Mouse (Mus musculus): ENCODE measurements around the gene Ppp6r2. TPM values are rescaled to one million over a fixed set of nuclear protein-coding genes. Genes with fewer than 3 reads are reported as not detected.

Ppp6r2 gene
- polyA plus RNA-seq, 1 experiment from 2014 or later = 88.6 TPM

DNA sequence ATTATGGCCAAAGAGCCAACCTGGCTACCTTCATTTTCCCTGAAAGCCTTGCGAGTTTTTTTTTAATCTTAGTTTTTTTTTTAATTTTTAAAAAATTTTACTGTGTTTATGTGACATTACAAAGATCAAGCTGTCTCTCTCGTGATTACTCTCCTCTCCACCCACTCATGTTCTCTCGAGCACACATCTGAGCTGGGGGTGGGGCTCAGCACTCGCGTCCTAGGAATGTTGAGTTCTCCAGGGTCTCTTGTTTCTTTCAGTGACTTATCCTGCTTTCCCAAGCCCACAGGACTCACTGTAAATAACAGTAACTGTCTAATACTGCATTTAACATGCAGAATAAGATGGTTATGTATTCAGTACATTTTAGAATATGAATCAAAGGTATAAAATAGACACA lies 53.1 kb downstream of the Ppp6r2 start:
- no peaks in the 10 kb centered on the region for H3K4me1 ChIP-seq (ENCODE audit: control insufficient read depth, insufficient read depth, low read length)
- 89% methylated on average over 5 of the region's 5 CpGs for WGBS
- H3K27me3 ChIP-seq (ENCODE audit: control insufficient read depth, insufficient read depth, low read length) = no peaks in the 10 kb centered on the region
- no peak overlapping the region for H3K4me2 ChIP-seq (ENCODE audit: low read length)
- no peak overlapping the region for H3K9ac ChIP-seq (replicated peaks; ENCODE audit: low read length)
- peaks cover 81% of the 10 kb centered on the region for H3K36me3 ChIP-seq (ENCODE audit: control insufficient read depth, insufficient read depth, low read length)
- no peak overlapping the region for H3K4me3 ChIP-seq (replicated peaks; ENCODE audit: low read depth, low read length)
- ATAC-seq (ENCODE audit: low FRiP score, low TSS enrichment) (no peak), DNase-seq (no peak)
- no peak overlapping the region for H3K27ac ChIP-seq (replicated peaks; ENCODE audit: low read depth, low read length)
- H3K9me3 ChIP-seq (ENCODE audit: control insufficient read depth, low read length) = no peaks in the 10 kb centered on the region

GRCm38 (mm10) chr15:89275497-89275896 lies 64.1 kb downstream of the Ppp6r2 start:
- Histone ChIP-seq H3K4me2 (ENCODE audit: low read length) (no peak overlapping the region), H3K27me3 (ENCODE audit: control insufficient read depth, insufficient read depth, low read length) (no peaks in the 10 kb centered on the region), H3K36me3 (ENCODE audit: control insufficient read depth, insufficient read depth, low read length) (peaks cover 78% of the 10 kb centered on the region), H3K4me1 (ENCODE audit: control insufficient read depth, insufficient read depth, low read length) (no peaks in the 10 kb centered on the region), H3K4me3 (replicated peaks; ENCODE audit: low read depth, low read length) (no peak overlapping the region), H3K27ac (replicated peaks; ENCODE audit: low read depth, low read length) (no peak overlapping the region), H3K9me3 (ENCODE audit: control insufficient read depth, low read length) (no peaks in the 10 kb centered on the region), H3K9ac (replicated peaks; ENCODE audit: low read length) (no peak overlapping the region)
- DNase-seq = no peak
- WGBS = 79% methylated on average over 3 of the region's 3 CpGs
- ATAC-seq (ENCODE audit: low FRiP score, low TSS enrichment) = no peak

DNA sequence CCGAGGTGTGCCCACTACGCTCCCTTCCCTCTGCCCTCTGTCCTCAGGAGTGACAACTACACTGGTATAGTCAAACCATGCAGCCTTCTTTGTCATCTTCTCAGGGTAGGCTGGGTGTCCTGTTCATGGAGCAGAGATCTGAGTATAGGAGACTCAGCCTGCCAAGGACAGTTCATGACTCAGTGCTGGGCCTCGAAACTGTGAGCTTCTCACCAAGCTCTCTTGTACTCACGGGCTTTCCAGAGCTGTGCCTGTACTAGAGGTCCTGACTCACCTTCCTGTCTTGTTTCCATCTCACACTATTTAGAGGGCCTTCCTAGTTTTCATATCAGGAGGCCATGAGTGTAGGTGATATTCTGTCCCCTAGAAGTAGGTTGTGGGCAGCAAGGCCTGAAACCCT lies 66.0 kb downstream of the Ppp6r2 start:
- WGBS = 95% methylated on average over 4 of the region's 4 CpGs
- H3K4me2 ChIP-seq (ENCODE audit: low read length) = no peak overlapping the region

GRCm38 (mm10) chr15:89282546-89282945 lies 71.2 kb downstream of the Ppp6r2 start:
- Histone ChIP-seq H3K27ac (replicated peaks; ENCODE audit: low read depth, low read length) (no peak overlapping the region), H3K9ac (replicated peaks; ENCODE audit: low read length) (no peak overlapping the region), H3K4me1 (ENCODE audit: control insufficient read depth, insufficient read depth, low read length) (no peaks in the 10 kb centered on the region), H3K4me3 (replicated peaks; ENCODE audit: low read depth, low read length) (no peak overlapping the region), H3K36me3 (ENCODE audit: control insufficient read depth, insufficient read depth, low read length) (peaks cover 97% of the 10 kb centered on the region), H3K4me2 (ENCODE audit: low read length) (no peak overlapping the region), H3K9me3 (ENCODE audit: control insufficient read depth, low read length) (no peaks in the 10 kb centered on the region), H3K27me3 (ENCODE audit: control insufficient read depth, insufficient read depth, low read length) (no peaks in the 10 kb centered on the region)
- no peak for ATAC-seq (ENCODE audit: low FRiP score, low TSS enrichment)
- WGBS = 80% methylated on average over 6 of the region's 6 CpGs
- DNase-seq = no peak

More for the DNA sequence above, 66.0 kb downstream of the Ppp6r2 start:
- no peak overlapping the region for H3K27ac ChIP-seq (replicated peaks; ENCODE audit: low read depth, low read length)
- H3K9ac ChIP-seq (replicated peaks; ENCODE audit: low read length) = no peak overlapping the region
- no peak overlapping the region for H3K4me3 ChIP-seq (replicated peaks; ENCODE audit: low read depth, low read length)
- DNase-seq = no peak
- H3K4me1 ChIP-seq (ENCODE audit: control insufficient read depth, insufficient read depth, low read length) = no peaks in the 10 kb centered on the region
- no peak for ATAC-seq (ENCODE audit: low FRiP score, low TSS enrichment)
- H3K9me3 ChIP-seq (ENCODE audit: control insufficient read depth, low read length) = no peaks in the 10 kb centered on the region
- peaks cover 88% of the 10 kb centered on the region for H3K36me3 ChIP-seq (ENCODE audit: control insufficient read depth, insufficient read depth, low read length)
- no peaks in the 10 kb centered on the region for H3K27me3 ChIP-seq (ENCODE audit: control insufficient read depth, insufficient read depth, low read length)

DNA sequence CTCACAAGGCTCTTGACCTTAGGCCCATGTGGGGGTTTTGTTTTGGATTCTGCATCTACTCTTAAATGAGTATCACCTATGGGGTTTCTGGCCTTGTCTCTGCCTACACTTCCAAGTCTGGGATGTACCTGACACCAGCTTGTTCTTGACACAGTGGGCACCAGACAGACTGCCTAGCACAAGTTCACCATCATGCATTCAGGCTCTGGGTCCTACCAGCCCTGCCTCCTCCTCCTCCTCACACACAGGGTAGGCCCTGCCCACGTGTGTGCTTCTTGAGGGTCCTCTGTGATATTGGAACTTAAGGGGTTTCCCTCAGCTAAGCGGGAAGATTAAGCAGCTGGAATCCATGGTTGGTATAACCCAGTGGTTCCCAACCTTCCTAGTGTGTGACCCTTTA lies 72.7 kb downstream of the Ppp6r2 start:
- Histone ChIP-seq H3K9me3 (ENCODE audit: control insufficient read depth, low read length) (no peaks in the 10 kb centered on the region), H3K4me1 (ENCODE audit: control insufficient read depth, insufficient read depth, low read length) (no peaks in the 10 kb centered on the region), H3K4me2 (ENCODE audit: low read length) (no peak overlapping the region), H3K27me3 (ENCODE audit: control insufficient read depth, insufficient read depth, low read length) (no peaks in the 10 kb centered on the region), H3K4me3 (replicated peaks; ENCODE audit: low read depth, low read length) (no peak overlapping the region), H3K36me3 (ENCODE audit: control insufficient read depth, insufficient read depth, low read length) (peaks cover 97% of the 10 kb centered on the region), H3K9ac (replicated peaks; ENCODE audit: low read length) (no peak overlapping the region), H3K27ac (replicated peaks; ENCODE audit: low read depth, low read length) (no peak overlapping the region)
- DNase-seq (no peak), ATAC-seq (ENCODE audit: low FRiP score, low TSS enrichment) (no peak)
- WGBS = 81% methylated on average over 2 of the region's 2 CpGs

DNA sequence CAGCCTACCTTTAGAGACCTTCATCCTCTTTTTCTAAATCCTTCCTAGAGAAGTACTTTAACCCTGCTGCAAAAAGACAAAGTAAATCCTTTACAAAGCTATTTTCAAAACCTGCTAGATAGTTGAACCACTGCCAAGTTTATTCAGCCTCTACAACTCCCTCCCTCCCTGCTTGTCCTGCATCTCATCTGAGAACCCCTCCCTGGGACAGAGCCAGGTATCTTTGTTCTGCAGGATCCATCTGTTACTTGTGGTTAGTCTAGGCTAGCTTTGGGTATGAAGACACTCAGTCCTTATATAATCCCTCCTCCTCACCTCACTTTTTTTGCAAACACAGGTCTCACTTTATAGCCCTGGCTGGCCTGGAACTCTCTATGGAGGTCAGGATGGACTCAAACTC lies 73.7 kb downstream of the Ppp6r2 start:
- Histone ChIP-seq H3K4me1 (ENCODE audit: control insufficient read depth, insufficient read depth, low read length) (no peaks in the 10 kb centered on the region), H3K9me3 (ENCODE audit: control insufficient read depth, low read length) (no peaks in the 10 kb centered on the region), H3K36me3 (ENCODE audit: control insufficient read depth, insufficient read depth, low read length) (peaks cover 97% of the 10 kb centered on the region), H3K27me3 (ENCODE audit: control insufficient read depth, insufficient read depth, low read length) (no peaks in the 10 kb centered on the region), H3K9ac (replicated peaks; ENCODE audit: low read length) (no peak overlapping the region), H3K4me2 (ENCODE audit: low read length) (no peak overlapping the region), H3K4me3 (replicated peaks; ENCODE audit: low read depth, low read length) (no peak overlapping the region), H3K27ac (replicated peaks; ENCODE audit: low read depth, low read length) (no peak overlapping the region; the same call in 1 of the 2 replicates)
- no peak for DNase-seq
- no peak for ATAC-seq (ENCODE audit: low FRiP score, low TSS enrichment)

DNA sequence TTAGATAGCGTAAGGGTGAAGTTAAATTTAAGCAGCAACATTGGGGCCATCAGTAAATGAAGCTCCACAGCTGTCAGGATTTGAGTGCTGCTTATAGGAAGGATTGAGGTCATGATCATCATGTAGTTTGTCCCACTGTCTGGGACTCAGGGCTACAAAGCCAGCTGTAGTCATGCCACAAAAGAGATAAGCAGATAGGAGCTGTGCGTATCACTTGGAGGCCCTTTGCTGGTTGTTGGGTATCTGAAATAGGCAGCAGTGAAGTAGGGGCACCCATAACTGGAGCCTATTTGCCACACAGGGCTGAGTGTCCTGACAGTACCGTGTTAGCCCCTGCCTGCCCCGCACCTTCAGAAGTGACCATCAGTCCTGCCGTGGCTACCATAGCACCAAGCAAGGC lies 74.1 kb downstream of the Ppp6r2 start:
- Histone ChIP-seq H3K9ac (replicated peaks; ENCODE audit: low read length) (no peak overlapping the region), H3K4me3 (replicated peaks; ENCODE audit: low read depth, low read length) (no peak overlapping the region), H3K27ac (replicated peaks; ENCODE audit: low read depth, low read length) (no peak overlapping the region), H3K27me3 (ENCODE audit: control insufficient read depth, insufficient read depth, low read length) (no peaks in the 10 kb centered on the region), H3K9me3 (ENCODE audit: control insufficient read depth, low read length) (no peaks in the 10 kb centered on the region), H3K4me1 (ENCODE audit: control insufficient read depth, insufficient read depth, low read length) (no peaks in the 10 kb centered on the region), H3K36me3 (ENCODE audit: control insufficient read depth, insufficient read depth, low read length) (peaks cover 97% of the 10 kb centered on the region), H3K4me2 (ENCODE audit: low read length) (no peak overlapping the region)
- WGBS = 97% methylated on average over 5 of the region's 5 CpGs
- ATAC-seq (ENCODE audit: low FRiP score, low TSS enrichment) (no peak), DNase-seq (no peak)

DNA sequence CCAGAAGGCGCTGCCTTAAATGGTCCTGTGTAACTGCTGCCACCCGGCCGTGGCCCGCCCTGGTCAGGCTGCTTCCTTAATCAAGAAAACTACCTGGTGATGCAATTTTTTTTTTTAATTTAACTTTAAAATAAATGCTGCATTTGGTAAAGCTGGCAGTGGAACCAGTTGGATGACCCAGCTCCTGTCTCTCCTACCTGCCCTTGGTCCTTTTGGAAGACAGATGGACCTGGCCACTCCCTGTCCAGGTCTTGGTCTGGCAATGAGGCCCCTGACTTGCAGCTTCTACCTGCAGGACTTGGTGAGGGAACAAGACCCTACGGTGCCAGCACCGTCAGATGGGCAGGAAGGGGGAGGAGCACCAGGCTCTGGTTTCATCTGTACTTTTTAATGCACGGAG lies 74.8 kb downstream of the Ppp6r2 start:
- no peaks in the 10 kb centered on the region for H3K9me3 ChIP-seq (ENCODE audit: control insufficient read depth, low read length)
- H3K27ac ChIP-seq (replicated peaks; ENCODE audit: low read depth, low read length) = no peak overlapping the region

GRCm38 (mm10) chr15:89286582-89286981 lies 75.2 kb downstream of the Ppp6r2 start:
- no peaks in the 10 kb centered on the region for H3K9me3 ChIP-seq (ENCODE audit: control insufficient read depth, low read length)
- H3K4me2 ChIP-seq (ENCODE audit: low read length) = no peak overlapping the region
- no peak overlapping the region for H3K9ac ChIP-seq (replicated peaks; ENCODE audit: low read length)
- no peak for DNase-seq
- no peak overlapping the region for H3K4me3 ChIP-seq (replicated peaks; ENCODE audit: low read depth, low read length)
- peaks cover 95% of the 10 kb centered on the region for H3K36me3 ChIP-seq (ENCODE audit: control insufficient read depth, insufficient read depth, low read length)
- no peaks in the 10 kb centered on the region for H3K4me1 ChIP-seq (ENCODE audit: control insufficient read depth, insufficient read depth, low read length)
- H3K27me3 ChIP-seq (ENCODE audit: control insufficient read depth, insufficient read depth, low read length) = no peaks in the 10 kb centered on the region
- ATAC-seq (ENCODE audit: low FRiP score, low TSS enrichment) = no peak
- WGBS = 91% methylated on average over 5 of the region's 5 CpGs
- H3K27ac ChIP-seq (replicated peaks; ENCODE audit: low read depth, low read length) = no peak overlapping the region

More for the DNA sequence above, 74.8 kb downstream of the Ppp6r2 start:
- no peak overlapping the region for H3K4me2 ChIP-seq (ENCODE audit: low read length)
- no peak overlapping the region for H3K9ac ChIP-seq (replicated peaks; ENCODE audit: low read length)
- H3K4me3 ChIP-seq (replicated peaks; ENCODE audit: low read depth, low read length) = no peak overlapping the region
- H3K36me3 ChIP-seq (ENCODE audit: control insufficient read depth, insufficient read depth, low read length) = peaks cover 97% of the 10 kb centered on the region
- no peaks in the 10 kb centered on the region for H3K27me3 ChIP-seq (ENCODE audit: control insufficient read depth, insufficient read depth, low read length)
- 91% methylated on average over 7 of the region's 7 CpGs for WGBS
- DNase-seq = no peak
- H3K4me1 ChIP-seq (ENCODE audit: control insufficient read depth, insufficient read depth, low read length) = no peaks in the 10 kb centered on the region
- ATAC-seq (ENCODE audit: low FRiP score, low TSS enrichment) = no peak
